Mouse (Mus musculus) macrophage (primary cell): ENCODE results near the gene Borcs8. TPM values are rescaled to one million over a fixed set of nuclear protein-coding genes. Genes with fewer than 3 reads are reported as not detected.
A peak's percentile ranks its signal among the peaks of the same experiment; 100 is the strongest.

Experiments used
- H3K27ac ChIP-seq: fragments of 350-480 bp; formaldehyde crosslinking; 2 replicates; pipeline ENCODE4 v1.9.0; 2021
- H3K36me3 ChIP-seq: fragments of 350-480 bp; formaldehyde crosslinking; 2 replicates; pipeline ENCODE4 v1.9.0; 2021; ENCODE audit errors: inconsistent target
- H3K4me3 ChIP-seq: fragments of 350-480 bp; formaldehyde crosslinking; 2 replicates; pipeline ENCODE4 v1.9.0; 2021; ENCODE audit errors: inconsistent target
- H3K79me2 ChIP-seq: fragments of 350-480 bp; formaldehyde crosslinking; 2 replicates; pipeline ENCODE4 v1.9.0; 2021; ENCODE audit errors: inconsistent target
- WGBS: methylation state at CpG from one replicate; pipeline ENCODE4 v1.1.7; 2026; ENCODE audit warnings: inconsistent platforms; ENCODE audit not compliant: missing documents; 5-methylcytosine and 5-hydroxymethylcytosine counted together
- polyA plus RNA-seq: library from polyadenylated mRNA; stranded (reverse); fragments of 250-400 nt; gene quantifications from 3 replicates; pipeline ENCODE4 v1.2.4, GENCODE M21; 2018; ENCODE audit warnings: inconsistent platforms

Gene Borcs8
- polyA plus RNA-seq, 1 experiment from 2014 or later: 53.1 TPM

- Histone ChIP-seq H3K27ac (no peak overlapping the region), H3K36me3 (no peaks in the 10 kb centered on the region), H3K4me3 (no peak overlapping the region), H3K79me2 (no peaks in the 10 kb centered on the region)
- WGBS: 60% methylated on average over 2 of the region's 2 CpGs
Measured at GRCm38 (mm10) chr8:70122863-70123262, 16.4 kb upstream of the Borcs8 start.

DNA sequence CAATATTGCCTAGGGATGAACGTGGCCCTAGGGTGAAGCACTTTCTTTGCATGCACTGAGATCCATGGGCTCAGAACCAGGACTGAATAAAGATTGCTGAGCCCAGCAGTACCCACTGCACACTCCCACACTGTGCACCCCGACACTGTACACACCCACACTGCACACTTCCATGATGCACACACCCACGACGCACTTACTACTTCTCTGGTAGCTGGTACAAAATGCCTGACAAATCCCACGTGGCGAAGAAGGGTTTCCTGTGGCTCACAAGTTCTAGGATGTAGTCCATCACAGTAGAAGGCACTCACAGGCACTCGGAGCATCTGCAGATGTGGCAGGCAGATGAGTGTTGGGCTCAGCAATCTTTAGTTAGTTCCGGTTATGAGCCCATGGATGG lies 14.3 kb upstream of the Borcs8 start:
- H3K79me2 ChIP-seq: no peaks in the 10 kb centered on the region
- WGBS: 67% methylated on average over 8 of the region's 8 CpGs
- H3K4me3 ChIP-seq: no peak overlapping the region
- H3K27ac ChIP-seq: no peak overlapping the region
- no peaks in the 10 kb centered on the region for H3K36me3 ChIP-seq

GRCm38 (mm10) chr8:70128435-70128834 lies 10.9 kb upstream of the Borcs8 start:
- WGBS: 87% methylated on average over 3 of the region's 3 CpGs
- Histone ChIP-seq H3K79me2 (peaks cover 22% of the 10 kb centered on the region), H3K36me3 (peaks cover 2% of the 10 kb centered on the region), H3K27ac (no peak overlapping the region), H3K4me3 (no peak overlapping the region)

DNA sequence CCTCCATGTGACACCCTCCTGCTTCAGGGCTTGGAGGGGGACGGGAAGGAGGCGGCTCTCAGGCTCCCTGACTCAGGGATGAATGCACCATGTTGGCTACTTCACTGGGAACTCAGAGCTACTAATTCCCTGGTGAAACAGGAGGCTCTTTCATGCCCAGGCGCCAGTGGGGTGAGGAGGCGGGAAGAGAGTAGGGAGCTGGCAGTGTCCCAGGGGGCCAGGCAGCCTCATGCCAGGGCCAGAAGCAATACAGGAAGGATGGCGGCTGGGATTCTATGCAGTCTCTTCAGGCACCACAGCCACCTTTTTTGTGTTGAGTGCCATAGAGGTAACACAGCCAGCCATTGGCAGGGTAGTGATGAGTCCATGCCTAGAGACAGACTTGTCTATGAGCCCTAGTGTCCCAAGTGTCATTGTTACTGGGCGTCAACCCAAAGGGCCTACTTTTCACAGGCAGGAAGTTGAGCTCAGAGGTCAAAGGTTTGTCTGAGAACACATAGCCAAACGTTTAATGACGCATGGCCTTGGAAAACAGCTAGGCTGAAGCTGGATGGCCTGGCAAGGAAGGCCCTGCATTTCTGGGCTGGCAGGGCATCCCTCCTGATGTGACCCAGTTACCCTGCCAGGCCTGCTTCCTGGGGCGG lies 9.9 kb upstream of the Borcs8 start:
- Histone ChIP-seq H3K4me3 (no peak overlapping the region), H3K27ac (no peak overlapping the region), H3K36me3 (peaks cover 12% of the 10 kb centered on the region), H3K79me2 (peaks cover 24% of the 10 kb centered on the region)
- WGBS: 87% methylated on average over 9 of the region's 9 CpGs

- no peak overlapping the region for H3K4me3 ChIP-seq
- H3K79me2 ChIP-seq: peaks cover 24% of the 10 kb centered on the region
- WGBS: 93% methylated on average over 3 of the region's 3 CpGs
- peaks cover 18% of the 10 kb centered on the region for H3K36me3 ChIP-seq
- no peak overlapping the region for H3K27ac ChIP-seq
Measured at GRCm38 (mm10) chr8:70130066-70130465, 9.2 kb upstream of the Borcs8 start.

DNA sequence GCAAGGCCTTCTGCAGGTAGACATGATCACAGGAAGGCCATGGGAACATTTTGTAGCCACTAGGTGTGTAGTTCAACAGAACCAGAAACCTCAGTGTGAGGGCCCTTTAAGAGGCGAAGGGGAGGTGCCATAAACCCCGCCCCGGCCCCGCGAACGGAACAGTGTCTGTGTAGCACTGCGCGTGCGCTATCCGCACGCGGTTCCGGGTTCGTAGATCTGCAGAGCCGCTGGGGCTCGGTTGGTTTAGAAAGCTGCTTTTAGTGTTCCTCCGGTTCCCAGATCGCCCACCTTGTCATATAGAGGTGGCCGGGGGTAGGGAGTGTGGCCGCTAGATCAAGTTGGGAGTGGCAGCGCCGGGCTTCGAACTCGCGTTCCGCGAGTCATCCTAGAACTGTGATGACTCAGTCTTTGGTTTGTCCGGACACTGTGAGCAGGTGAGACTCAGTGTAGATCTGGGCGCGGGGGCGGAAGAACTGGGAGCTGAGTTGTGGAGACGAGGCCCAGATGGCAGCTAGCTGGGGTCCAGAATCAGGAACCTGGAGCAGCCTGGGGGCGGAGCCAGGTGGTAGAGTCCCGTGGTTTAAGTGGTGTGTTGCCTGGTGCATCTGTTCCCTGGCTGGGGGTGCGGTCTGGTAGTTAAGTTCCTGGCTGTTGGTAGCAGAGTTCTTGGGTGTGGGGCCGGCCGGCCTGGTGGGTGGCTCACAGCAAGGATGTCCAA lies 8.0 kb upstream of the Borcs8 start, which contains the start of gene Nr2c2ap:
Gene Nr2c2ap (plus strand): TSS at position 168 of the 718 bp plus-strand sequence.
- H3K27ac ChIP-seq: peak within 1 kb of the TSS; percentile 72
- peaks cover 30% of the 10 kb centered on the region for H3K36me3 ChIP-seq
- 0% methylated on average over 37 of the region's 37 CpGs for WGBS
- H3K4me3 ChIP-seq: peak within 1 kb of the TSS; percentile 98
- H3K79me2 ChIP-seq: peaks cover 24% of the 10 kb centered on the region

GRCm38 (mm10) chr8:70134086-70134485 lies 5.2 kb upstream of the Borcs8 start:
- H3K36me3 ChIP-seq: peaks cover 34% of the 10 kb centered on the region
- no peak overlapping the region for H3K27ac ChIP-seq
- 99% methylated on average over 5 of the region's 5 CpGs for WGBS
- H3K4me3 ChIP-seq: no peak overlapping the region
- peaks cover 24% of the 10 kb centered on the region for H3K79me2 ChIP-seq

GRCm38 (mm10) chr8:70134931-70135330 lies 4.4 kb upstream of the Borcs8 start:
- Histone ChIP-seq H3K79me2 (peaks cover 25% of the 10 kb centered on the region), H3K36me3 (peaks cover 34% of the 10 kb centered on the region), H3K4me3 (no peak overlapping the region), H3K27ac (no peak overlapping the region)
- 93% methylated on average over 7 of the region's 9 CpGs for WGBS

- peaks cover 34% of the 10 kb centered on the region for H3K36me3 ChIP-seq
- peaks cover 34% of the 10 kb centered on the region for H3K79me2 ChIP-seq
- WGBS: 92% methylated on average over 4 of the region's 4 CpGs
- H3K4me3 ChIP-seq: no peak overlapping the region
- no peak overlapping the region for H3K27ac ChIP-seq
Measured at GRCm38 (mm10) chr8:70136591-70136990, 2.7 kb upstream of the Borcs8 start.

- H3K36me3 ChIP-seq: peaks cover 43% of the 10 kb centered on the region
- no peak overlapping the region for H3K27ac ChIP-seq
- peaks cover 21% of the 10 kb centered on the region for H3K79me2 ChIP-seq
- 81% methylated on average over 3 of the region's 4 CpGs for WGBS
- H3K4me3 ChIP-seq: no peak overlapping the region; the same call in 1 of the 2 replicates
Measured at GRCm38 (mm10) chr8:70137890-70138289, 1.4 kb upstream of the Borcs8 start.

- 3% methylated on average over 9 of the region's 9 CpGs for WGBS
- Histone ChIP-seq H3K4me3 (peak overlapping the region; percentile 98), H3K36me3 (peaks cover 43% of the 10 kb centered on the region; the same call in 1 of the 2 replicates), H3K79me2 (peaks cover 14% of the 10 kb centered on the region), H3K27ac (peak overlapping the region; percentile 52)
Measured at GRCm38 (mm10) chr8:70139981-70140380, 682 bp downstream of the Borcs8 start.

DNA sequence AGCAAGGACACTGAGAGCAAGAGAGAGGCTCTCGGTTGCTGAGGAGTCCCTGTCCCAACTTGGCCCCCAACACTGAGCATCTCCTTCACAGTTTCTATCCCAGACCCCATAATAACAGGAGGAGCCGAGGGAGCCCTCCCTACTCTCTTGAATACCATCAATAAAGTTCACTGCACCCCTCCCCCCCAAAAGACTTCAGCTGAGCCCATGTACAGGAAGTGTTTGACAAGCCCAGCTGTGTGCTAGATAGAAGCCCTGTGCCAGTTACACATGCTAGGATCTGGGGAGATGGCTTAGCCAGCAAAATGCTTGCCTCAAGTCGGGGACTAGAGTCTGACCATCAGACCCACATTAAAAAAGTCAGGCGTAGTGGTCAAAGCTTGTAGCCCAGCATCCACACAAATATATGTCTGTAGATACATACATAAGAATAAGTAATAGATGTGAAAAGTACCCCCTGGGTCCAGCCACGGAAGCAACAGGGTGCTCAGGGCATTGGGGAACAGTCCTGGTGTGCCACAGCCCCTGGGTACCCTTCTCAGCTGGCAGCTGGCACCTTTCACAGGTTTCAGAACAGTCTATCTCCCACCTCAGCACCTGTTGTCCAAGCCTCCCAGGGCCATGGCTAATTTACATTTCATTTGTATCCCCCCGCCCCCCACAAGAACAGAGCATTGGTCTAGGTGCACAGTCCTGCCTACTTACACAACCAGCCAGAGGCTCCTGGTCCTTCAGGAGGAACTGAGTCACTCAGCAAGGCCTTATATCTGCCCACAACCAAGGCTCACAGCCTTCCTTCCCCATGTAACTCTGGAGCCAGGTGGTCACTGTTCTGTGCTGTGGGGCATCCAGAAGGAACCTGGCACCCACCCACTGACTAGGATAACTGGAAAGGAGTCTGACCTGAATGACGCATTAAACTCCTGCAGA lies 8.6 kb downstream of the Borcs8 start:
- no peak overlapping the region for H3K27ac ChIP-seq
- no peak overlapping the region for H3K4me3 ChIP-seq
- 71% methylated on average over 7 of the region's 7 CpGs for WGBS

DNA sequence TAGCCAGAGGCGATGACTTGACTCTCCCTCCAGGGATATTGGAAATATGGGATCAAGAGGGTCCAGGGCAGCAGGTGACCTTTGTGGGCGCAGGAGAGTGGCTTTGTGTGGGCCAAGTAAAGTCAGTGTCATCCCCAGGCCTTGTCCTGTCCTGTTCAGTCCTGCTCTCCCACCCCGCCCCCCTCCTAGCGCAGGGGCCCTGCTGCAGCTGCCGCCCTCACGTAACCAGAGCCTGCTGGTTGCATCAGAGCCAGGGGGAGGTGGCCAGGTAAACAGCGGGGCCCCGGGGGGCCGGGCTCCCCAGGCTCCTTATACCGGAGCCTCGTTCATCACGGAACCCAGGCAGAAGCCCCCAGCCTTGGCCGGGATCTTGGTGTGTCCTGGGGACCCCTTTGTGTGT lies 10.9 kb downstream of the Borcs8 start:
- Histone ChIP-seq H3K27ac (no peak overlapping the region), H3K79me2 (no peaks in the 10 kb centered on the region), H3K36me3 (peaks cover 21% of the 10 kb centered on the region), H3K4me3 (no peak overlapping the region)
- WGBS: 66% methylated on average over 13 of the region's 13 CpGs

More for the DNA sequence above, 8.6 kb downstream of the Borcs8 start:
- Histone ChIP-seq H3K36me3 (peaks cover 40% of the 10 kb centered on the region), H3K79me2 (no peaks in the 10 kb centered on the region)

GRCm38 (mm10) chr8:70152537-70153257 lies 13.4 kb downstream of the Borcs8 start:
- no peaks in the 10 kb centered on the region for H3K79me2 ChIP-seq
- H3K36me3 ChIP-seq: no peaks in the 10 kb centered on the region
- WGBS: 38% methylated on average over 14 of the region's 22 CpGs
- H3K27ac ChIP-seq: no peak overlapping the region
- H3K4me3 ChIP-seq: no peak overlapping the region
